Mouse (Mus musculus): ENCODE results near the gene Sphk2.

Sphk2 gene

GRCm38 (mm10) chr7:45711316-45712021, 6.3 kb downstream of the Sphk2 start:
- DNase-seq (ENCODE audit: low read depth in 2 of 2, low spot score in 2 of 2), result no peak

GRCm38 (mm10) chr7:45710477-45711191, 7.2 kb downstream of the Sphk2 start:
- no peak for DNase-seq (ENCODE audit: low read depth in 2 of 2, low spot score in 2 of 2)

- DNase-seq (ENCODE audit: low read depth in 2 of 2, low spot score in 2 of 2), result no peak
Measured at GRCm38 (mm10) chr7:45709677-45710355, 8.0 kb downstream of the Sphk2 start.

GRCm38 (mm10) chr7:45709036-45709435, 8.8 kb downstream of the Sphk2 start:
- no peak for DNase-seq (ENCODE audit: low read depth in 2 of 2, low spot score in 2 of 2)

GRCm38 (mm10) chr7:45708221-45708761, 9.5 kb downstream of the Sphk2 start:
- no peak for DNase-seq (ENCODE audit: low read depth in 2 of 2, low spot score in 2 of 2)

- peak; percentile 86 to 91 for DNase-seq (ENCODE audit: low read depth in 2 of 2, low spot score in 2 of 2)
Measured at GRCm38 (mm10) chr7:45707375-45707967, 10.3 kb downstream of the Sphk2 start.

GRCm38 (mm10) chr7:45706721-45707241, 11.0 kb downstream of the Sphk2 start:
- DNase-seq (ENCODE audit: low read depth in 2 of 2, low spot score in 2 of 2), result peak; percentile 76 to 84

- DNase-seq (ENCODE audit: low read depth in 2 of 2, low spot score in 2 of 2), result no peak
Measured at GRCm38 (mm10) chr7:45705873-45706281, 11.9 kb downstream of the Sphk2 start.

GRCm38 (mm10) chr7:45705443-45705864, 12.3 kb downstream of the Sphk2 start:
- no peak for DNase-seq (ENCODE audit: low read depth in 2 of 2, low spot score in 2 of 2)

- DNase-seq (ENCODE audit: low read depth in 2 of 2, low spot score in 2 of 2), result peak; percentile 98 to 99
Measured at GRCm38 (mm10) chr7:45704730-45705442, 12.9 kb downstream of the Sphk2 start, which contains the start of gene Dbp. Gene Dbp (plus strand): TSS chr7:45705088.

- DNase-seq (ENCODE audit: low read depth in 2 of 2, low spot score in 2 of 2), result peak in 1 of 2 experiments; percentile 50
Measured at GRCm38 (mm10) chr7:45704046-45704559, 13.7 kb downstream of the Sphk2 start.

- no peak for DNase-seq (ENCODE audit: low read depth in 2 of 2, low spot score in 2 of 2)
Measured at GRCm38 (mm10) chr7:45703521-45704033, 14.2 kb downstream of the Sphk2 start.

GRCm38 (mm10) chr7:45702809-45703520, 14.8 kb downstream of the Sphk2 start:
- no peak for DNase-seq (ENCODE audit: low read depth in 2 of 2, low spot score in 2 of 2)

- DNase-seq (ENCODE audit: low read depth in 2 of 2, low spot score in 2 of 2), result no peak
Measured at GRCm38 (mm10) chr7:45702316-45702715, 15.5 kb downstream of the Sphk2 start.

GRCm38 (mm10) chr7:45701607-45702006, 16.2 kb downstream of the Sphk2 start:
- DNase-seq (ENCODE audit: low read depth in 2 of 2, low spot score in 2 of 2), result no peak

- no peak for DNase-seq (ENCODE audit: low read depth in 2 of 2, low spot score in 2 of 2)
Measured at GRCm38 (mm10) chr7:45701072-45701471, 16.7 kb downstream of the Sphk2 start.

- DNase-seq (ENCODE audit: low read depth in 2 of 2, low spot score in 2 of 2), result peak in 1 of 2 experiments; percentile 66
Measured at GRCm38 (mm10) chr7:45700301-45701015, 17.3 kb downstream of the Sphk2 start.

GRCm38 (mm10) chr7:45699523-45700141, 18.2 kb downstream of the Sphk2 start, which contains the start of gene Car11:
Gene Car11 (plus strand): TSS chr7:45699843.
- no peak for DNase-seq (ENCODE audit: low read depth in 2 of 2, low spot score in 2 of 2)
